Mouse (Mus musculus) liver, postnatal 0 days (tissue): ENCODE measurements around the gene Dnaaf1.

Source experiments
- CTCF ChIP-seq: sonication (generic); IDR thresholded peaks from 2 replicates; pipeline ENCODE4 v1.5.1; 2016; ENCODE audit warnings: antibody characterized with exemption, low read depth
- EP300 ChIP-seq: IDR thresholded peaks from 2 replicates; pipeline ENCODE4 v1.6.1; 2016; ENCODE audit warnings: antibody characterized with exemption, low read depth, mild to moderate bottlenecking

DNA sequence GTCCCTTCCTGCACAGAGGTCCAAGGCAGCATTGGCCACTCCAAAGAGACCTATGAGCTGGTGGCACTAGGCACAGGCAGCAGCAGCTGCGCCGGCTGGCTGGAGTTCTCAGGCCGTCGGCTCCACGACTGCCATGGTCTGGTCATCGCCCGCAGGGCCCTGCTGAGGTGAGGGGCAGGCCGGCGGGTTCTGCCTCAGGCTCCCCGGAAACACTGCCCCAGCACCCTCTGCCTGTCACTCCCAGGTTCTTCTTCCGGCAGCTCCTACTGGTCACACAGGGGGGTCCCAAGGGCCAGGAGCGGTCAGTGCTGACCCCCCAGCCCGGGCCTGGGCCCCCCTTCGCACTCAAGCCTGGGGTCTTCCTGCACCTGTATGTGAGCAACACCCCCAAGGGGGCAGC lies 40.1 kb downstream of the Dnaaf1 start:
- no peak for TF ChIP-seq EP300
- TF ChIP-seq CTCF, result no peak
